Mouse (Mus musculus): ENCODE data around the gene Rnf103.

GRCm38 (mm10) chr6:71504091-71504490 lies 10.4 kb downstream of the Rnf103 start:
- TF ChIP-seq CTCF (IDR thresholded peaks at IDR 0.05; ENCODE audit: control insufficient read depth, insufficient read depth, insufficient replicate concordance, low read depth, low read length) (no peak), POLR2A (IDR thresholded peaks at IDR 0.05; ENCODE audit: control insufficient read depth, low read depth, low read length) (no peak)

All from testis, adult 2 months (tissue).